Mouse (Mus musculus) midbrain, embryonic 16.5 days (tissue): ENCODE measurements around the gene Acnat1. TPM values are rescaled to one million over a fixed set of nuclear protein-coding genes. Genes with fewer than 3 reads are reported as not detected.

ENCODE experiments used
- polyA plus RNA-seq: library from polyadenylated mRNA; unstranded; fragments of >200 nt; fragmentation: Nextera tagmentation; extraction: Ambion mirVana; gene quantifications from 2 replicates; pipeline ENCODE4 v1.2.1, GENCODE M21; 2015

The Acnat1 gene
- polyA plus RNA-seq, 1 experiment from 2014 or later, result not detected

Other genes starting within 250 kb of the Acnat1 start
- gene Acnat2, start 65.8 kb downstream of the Acnat1 start, polyA plus RNA-seq, result not detected in 2 replicates
- 0.18 TPM in 1 of 2 replicates, not detected in the other for gene Baat, start 32.6 kb upstream of the Acnat1 start, polyA plus RNA-seq
- gene Mrpl50, start 47.2 kb upstream of the Acnat1 start, polyA plus RNA-seq, result 80.5 and 82.6 TPM in 2 replicates
- gene Zfp189, start 47.3 kb upstream of the Acnat1 start, polyA plus RNA-seq, result 13.0 and 14.7 TPM in 2 replicates
- gene Aldob, start 75.6 kb upstream of the Acnat1 start, polyA plus RNA-seq, result 0.31 and 0.44 TPM in 2 replicates
- 120 and 134 TPM in 2 replicates for gene Tmem246, start 124.0 kb upstream of the Acnat1 start, polyA plus RNA-seq
- gene Rnf20, start 158.1 kb upstream of the Acnat1 start, polyA plus RNA-seq, result 45.3 and 48.9 TPM in 2 replicates
- 0.68 and 0.75 TPM in 2 replicates for gene Ppp3r2, start 208.1 kb upstream of the Acnat1 start, polyA plus RNA-seq